Mouse (Mus musculus): ENCODE measurements at regions not wholly inside any gene's neighbourhood (a gene's known extent, or its start where the extent isn't known, plus 50 kb on each side); places are given as distances from the start of the nearest gene placed in this dataset.

- DNase-seq (ENCODE audit: low spot score in 2 of 2), result no peak
Measured at GRCm38 (mm10) chr17:14610791-14611522, 83.1 kb downstream of the Thbs2 start.

- DNase-seq (ENCODE audit: low spot score in 2 of 2), result no peak
Measured at GRCm38 (mm10) chr17:14608845-14609244, 85.2 kb downstream of the Thbs2 start.

- DNase-seq (ENCODE audit: low spot score in 2 of 2), result no peak
Measured at GRCm38 (mm10) chr17:14606356-14606989, 87.6 kb downstream of the Thbs2 start.

- no peak for DNase-seq (ENCODE audit: low spot score in 2 of 2)
Measured at GRCm38 (mm10) chr17:14599681-14600080, 94.4 kb downstream of the Thbs2 start.

GRCm38 (mm10) chr17:14596470-14596869 lies 97.6 kb downstream of the Thbs2 start:
- DNase-seq (ENCODE audit: low spot score in 2 of 2), result no peak

GRCm38 (mm10) chr17:14595525-14595924 lies 98.5 kb downstream of the Thbs2 start:
- DNase-seq (ENCODE audit: low spot score in 2 of 2), result no peak

- DNase-seq (ENCODE audit: low spot score in 2 of 2), result no peak
Measured at GRCm38 (mm10) chr17:14588086-14588817, 105.8 kb downstream of the Thbs2 start.

GRCm38 (mm10) chr17:14579671-14580070 lies 114.4 kb downstream of the Thbs2 start:
- no peak for DNase-seq (ENCODE audit: low spot score in 2 of 2)

GRCm38 (mm10) chr17:14578721-14579120 lies 115.3 kb downstream of the Thbs2 start:
- DNase-seq (ENCODE audit: low spot score in 2 of 2), result no peak

GRCm38 (mm10) chr17:14578194-14578593 lies 115.8 kb downstream of the Thbs2 start:
- no peak for DNase-seq (ENCODE audit: low spot score in 2 of 2)

- no peak for DNase-seq (ENCODE audit: low spot score in 2 of 2)
Measured at GRCm38 (mm10) chr17:14576159-14576558, 117.9 kb downstream of the Thbs2 start.

- DNase-seq (ENCODE audit: low spot score in 2 of 2), result no peak
Measured at GRCm38 (mm10) chr17:14571143-14571542, 122.9 kb downstream of the Thbs2 start.

- no peak for DNase-seq (ENCODE audit: low spot score in 2 of 2)
Measured at GRCm38 (mm10) chr17:14570266-14570775, 123.7 kb downstream of the Thbs2 start.

- DNase-seq (ENCODE audit: low spot score in 2 of 2), result no peak
Measured at GRCm38 (mm10) chr17:14562191-14562590, 131.8 kb downstream of the Thbs2 start.

GRCm38 (mm10) chr17:14557214-14557613 lies 136.8 kb downstream of the Thbs2 start:
- DNase-seq (ENCODE audit: low spot score in 2 of 2), result no peak

GRCm38 (mm10) chr17:14553195-14553594 lies 140.8 kb downstream of the Thbs2 start:
- DNase-seq (ENCODE audit: low spot score in 2 of 2), result no peak

- DNase-seq (ENCODE audit: low spot score in 2 of 2), result no peak
Measured at GRCm38 (mm10) chr17:14552081-14552480, 142.0 kb downstream of the Thbs2 start.

GRCm38 (mm10) chr17:14551610-14552009 lies 142.4 kb downstream of the Thbs2 start:
- DNase-seq (ENCODE audit: low spot score in 2 of 2), result no peak

GRCm38 (mm10) chr17:14545822-14546473 lies 148.1 kb downstream of the Thbs2 start:
- DNase-seq (ENCODE audit: low spot score in 2 of 2), result peak; percentile 16 to 52

- no peak for DNase-seq (ENCODE audit: low spot score in 2 of 2)
Measured at GRCm38 (mm10) chr17:14544343-14545002, 149.6 kb downstream of the Thbs2 start.

- no peak for DNase-seq (ENCODE audit: low spot score in 2 of 2)
Measured at GRCm38 (mm10) chr17:14541035-14541434, 153.0 kb downstream of the Thbs2 start.

All from thymus, postnatal 10 days (tissue).